Mouse (Mus musculus): ENCODE measurements around the gene Rtkn2. TPM values are rescaled to one million over a fixed set of nuclear protein-coding genes. Genes with fewer than 3 reads are reported as not detected.
"Not testable (repeated sequence)": the region's sequence is repeated elsewhere in the genome, so short reads cannot be mapped to it uniquely, and the experiment has no call there.

Rtkn2 gene
- polyA plus RNA-seq, 1 experiment from 2014 or later: 5.2 TPM

- Histone ChIP-seq H3K27ac (peak overlapping the region; percentile 40; the same call in 1 of the 2 replicates), H3K4me2 (no peak overlapping the region), H3K9ac (no peak overlapping the region), H3K9me3 (no peaks in the 10 kb centered on the region), H3K4me3 (replicated peaks) (no peak overlapping the region), H3K4me1 (peaks cover 11% of the 10 kb centered on the region; the same call in 1 of the 2 replicates), H3K27me3 (replicated peaks) (no peaks in the 10 kb centered on the region), H3K36me3 (peaks cover 7% of the 10 kb centered on the region; the same call in 1 of the 2 replicates)
- WGBS: 56% methylated on average over 15 of the region's 15 CpGs
- ATAC-seq (ENCODE audit: insufficient read depth, low FRiP score, low read depth): no peak
Observed at GRCm38 (mm10) chr10:68089435-68090196, 110.2 kb downstream of the Rtkn2 start.

DNA sequence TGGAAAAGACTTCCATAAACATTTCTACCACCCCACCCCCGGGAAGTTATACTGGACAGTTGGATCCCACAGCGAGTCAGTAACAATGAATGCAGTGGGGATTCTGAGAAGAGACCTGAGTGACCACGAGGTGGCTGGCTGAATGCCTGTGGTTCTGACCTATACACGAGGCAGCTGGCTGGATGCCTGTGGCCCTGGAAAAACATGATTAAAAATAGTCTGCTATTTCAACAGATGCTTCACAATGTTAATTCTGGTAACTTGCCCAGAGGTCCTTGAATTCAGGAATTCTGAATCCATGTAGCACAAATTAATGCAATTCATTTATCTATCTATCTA, 110.8 kb downstream of the Rtkn2 start:
- ATAC-seq (ENCODE audit: insufficient read depth, low FRiP score, low read depth): no peak; the same call in 1 of the 2 replicates
- Histone ChIP-seq H3K9ac (no peak overlapping the region), H3K27me3 (replicated peaks) (no peaks in the 10 kb centered on the region), H3K4me1 (peaks cover 11% of the 10 kb centered on the region; the same call in 1 of the 2 replicates), H3K36me3 (peaks cover 12% of the 10 kb centered on the region; the same call in 1 of the 2 replicates), H3K4me3 (replicated peaks) (no peak overlapping the region), H3K27ac (peak overlapping the region; percentile 40; the same call in 1 of the 2 replicates), H3K4me2 (no peak overlapping the region), H3K9me3 (no peaks in the 10 kb centered on the region)
- 31% methylated on average over 4 of the region's 4 CpGs for WGBS

- Histone ChIP-seq H3K9me3 (no peaks in the 10 kb centered on the region), H3K4me1 (peaks cover 11% of the 10 kb centered on the region; the same call in 1 of the 2 replicates), H3K9ac (no peak overlapping the region), H3K27me3 (replicated peaks) (no peaks in the 10 kb centered on the region), H3K4me2 (no peak overlapping the region), H3K36me3 (peaks cover 16% of the 10 kb centered on the region; the same call in 1 of the 2 replicates), H3K4me3 (replicated peaks) (no peak overlapping the region), H3K27ac (peak overlapping the region; percentile 44; the same call in 1 of the 2 replicates)
- WGBS: 40% methylated on average over 3 of the region's 3 CpGs
- ATAC-seq (ENCODE audit: insufficient read depth, low FRiP score, low read depth): no peak
Observed at GRCm38 (mm10) chr10:68090544-68090943, 111.2 kb downstream of the Rtkn2 start.

DNA sequence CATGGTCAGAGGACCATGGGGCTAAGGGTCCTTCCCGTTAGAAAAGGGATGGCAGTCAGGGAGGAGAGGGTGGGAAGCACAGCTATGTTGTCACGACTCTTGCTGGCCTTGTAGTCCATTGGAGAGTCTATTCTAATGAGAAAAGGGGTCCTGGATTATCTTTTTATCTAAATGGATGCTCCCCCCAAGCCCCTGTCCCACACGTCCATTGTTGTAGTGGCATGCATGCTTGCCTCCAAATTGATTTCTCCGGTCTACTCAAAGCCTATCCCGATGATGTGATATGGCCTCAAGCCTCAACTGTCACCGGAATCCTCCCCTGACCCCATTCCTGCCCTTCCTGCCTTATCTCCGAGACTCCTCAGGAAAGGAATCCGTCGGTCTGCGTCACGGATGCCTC, 111.6 kb downstream of the Rtkn2 start:
- Histone ChIP-seq H3K9ac (no peak overlapping the region), H3K9me3 (no peaks in the 10 kb centered on the region), H3K36me3 (peaks cover 17% of the 10 kb centered on the region; the same call in 1 of the 2 replicates), H3K4me1 (peaks cover 11% of the 10 kb centered on the region; the same call in 1 of the 2 replicates), H3K4me3 (replicated peaks) (no peak overlapping the region), H3K27me3 (replicated peaks) (no peaks in the 10 kb centered on the region), H3K27ac (peak overlapping the region; percentile 44; the same call in 1 of the 2 replicates), H3K4me2 (no peak overlapping the region)
- ATAC-seq (ENCODE audit: insufficient read depth, low FRiP score, low read depth): no peak
- WGBS: 72% methylated on average over 11 of the region's 11 CpGs

DNA sequence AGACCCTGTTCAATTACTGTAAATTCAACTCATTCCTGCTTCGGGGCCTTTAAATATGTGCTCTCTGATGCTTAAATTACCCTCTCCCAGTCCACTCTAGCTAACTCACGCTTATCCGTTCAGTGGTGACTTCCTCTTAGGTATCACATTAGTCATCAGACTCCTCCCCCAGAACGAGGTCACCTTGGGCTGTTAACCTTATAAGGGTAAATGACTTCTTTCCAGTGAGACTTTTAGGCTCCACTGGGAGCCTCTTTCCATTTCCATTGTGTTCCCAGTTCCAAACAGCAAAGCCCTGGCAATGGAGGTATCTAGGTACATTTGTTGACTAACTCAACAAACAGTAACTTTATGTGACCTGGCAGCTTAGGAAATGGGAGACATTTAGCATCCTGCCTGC, 112.5 kb downstream of the Rtkn2 start:
- no peak overlapping the region for H3K27ac ChIP-seq
- H3K4me2 ChIP-seq: no peak overlapping the region
- H3K36me3 ChIP-seq: peaks cover 21% of the 10 kb centered on the region
- no peaks in the 10 kb centered on the region for H3K27me3 ChIP-seq (replicated peaks)
- no peak for ATAC-seq (ENCODE audit: insufficient read depth, low FRiP score, low read depth)
- no peaks in the 10 kb centered on the region for H3K9me3 ChIP-seq
- WGBS: 71% methylated on average over 4 of the region's 4 CpGs
- peaks cover 11% of the 10 kb centered on the region; the same call in 1 of the 2 replicates for H3K4me1 ChIP-seq
- H3K9ac ChIP-seq: no peak overlapping the region
- H3K4me3 ChIP-seq (replicated peaks): no peak overlapping the region

- no peaks in the 10 kb centered on the region for H3K27me3 ChIP-seq (replicated peaks)
- no peak overlapping the region for H3K27ac ChIP-seq
- peaks cover 38% of the 10 kb centered on the region for H3K36me3 ChIP-seq
- no peak overlapping the region for H3K9ac ChIP-seq
- no peak for ATAC-seq (ENCODE audit: insufficient read depth, low FRiP score, low read depth)
- WGBS: 77% methylated on average over 3 of the region's 3 CpGs
- H3K4me3 ChIP-seq (replicated peaks): no peak overlapping the region
- 0 out of 2 replicates have a peak, but pooled peaks cover 11% of the 10 kb centered on the region for H3K4me1 ChIP-seq
- H3K9me3 ChIP-seq: no peaks in the 10 kb centered on the region
- H3K4me2 ChIP-seq: no peak overlapping the region
Observed at GRCm38 (mm10) chr10:68093496-68093895, 114.1 kb downstream of the Rtkn2 start.

- Histone ChIP-seq H3K27ac (no peak overlapping the region), H3K9me3 (no peaks in the 10 kb centered on the region), H3K4me3 (replicated peaks) (no peak overlapping the region), H3K4me1 (0 out of 2 replicates have a peak, but pooled peaks cover 6% of the 10 kb centered on the region), H3K36me3 (peaks cover 40% of the 10 kb centered on the region), H3K9ac (no peak overlapping the region), H3K4me2 (no peak overlapping the region), H3K27me3 (replicated peaks) (no peaks in the 10 kb centered on the region)
- ATAC-seq (ENCODE audit: insufficient read depth, low FRiP score, low read depth): no peak
- 80% methylated on average over 2 of the region's 2 CpGs for WGBS
Observed at GRCm38 (mm10) chr10:68095136-68095535, 115.8 kb downstream of the Rtkn2 start.

DNA sequence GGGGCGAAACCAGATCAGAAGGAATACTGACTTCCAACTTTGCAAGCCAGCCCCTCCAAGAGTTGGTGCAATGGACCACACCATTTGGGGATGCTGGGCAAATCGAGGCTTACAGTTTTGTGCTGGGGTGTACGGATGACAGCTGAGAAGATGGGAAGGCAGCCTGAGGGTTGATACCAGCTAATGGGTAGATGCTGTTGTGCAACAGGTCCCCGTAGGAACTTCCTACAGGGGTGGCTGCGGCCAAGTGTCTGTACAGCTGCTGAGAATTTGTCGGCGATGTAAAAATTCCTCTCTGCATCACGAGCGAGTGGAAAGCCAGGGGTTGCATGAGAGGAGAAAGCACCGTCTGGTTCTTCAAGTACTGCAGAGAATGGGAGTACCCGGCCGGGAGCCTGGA, 117.0 kb downstream of the Rtkn2 start:
- no peaks in the 10 kb centered on the region for H3K27me3 ChIP-seq (replicated peaks)
- no peaks in the 10 kb centered on the region for H3K9me3 ChIP-seq
- no peak overlapping the region for H3K27ac ChIP-seq
- WGBS: 94% methylated on average over 12 of the region's 12 CpGs
- no peak overlapping the region for H3K4me3 ChIP-seq (replicated peaks)
- H3K4me2 ChIP-seq: no peak overlapping the region
- no peaks in the 10 kb centered on the region for H3K4me1 ChIP-seq
- H3K9ac ChIP-seq: no peak overlapping the region
- no peak for ATAC-seq (ENCODE audit: insufficient read depth, low FRiP score, low read depth)
- peaks cover 46% of the 10 kb centered on the region for H3K36me3 ChIP-seq

DNA sequence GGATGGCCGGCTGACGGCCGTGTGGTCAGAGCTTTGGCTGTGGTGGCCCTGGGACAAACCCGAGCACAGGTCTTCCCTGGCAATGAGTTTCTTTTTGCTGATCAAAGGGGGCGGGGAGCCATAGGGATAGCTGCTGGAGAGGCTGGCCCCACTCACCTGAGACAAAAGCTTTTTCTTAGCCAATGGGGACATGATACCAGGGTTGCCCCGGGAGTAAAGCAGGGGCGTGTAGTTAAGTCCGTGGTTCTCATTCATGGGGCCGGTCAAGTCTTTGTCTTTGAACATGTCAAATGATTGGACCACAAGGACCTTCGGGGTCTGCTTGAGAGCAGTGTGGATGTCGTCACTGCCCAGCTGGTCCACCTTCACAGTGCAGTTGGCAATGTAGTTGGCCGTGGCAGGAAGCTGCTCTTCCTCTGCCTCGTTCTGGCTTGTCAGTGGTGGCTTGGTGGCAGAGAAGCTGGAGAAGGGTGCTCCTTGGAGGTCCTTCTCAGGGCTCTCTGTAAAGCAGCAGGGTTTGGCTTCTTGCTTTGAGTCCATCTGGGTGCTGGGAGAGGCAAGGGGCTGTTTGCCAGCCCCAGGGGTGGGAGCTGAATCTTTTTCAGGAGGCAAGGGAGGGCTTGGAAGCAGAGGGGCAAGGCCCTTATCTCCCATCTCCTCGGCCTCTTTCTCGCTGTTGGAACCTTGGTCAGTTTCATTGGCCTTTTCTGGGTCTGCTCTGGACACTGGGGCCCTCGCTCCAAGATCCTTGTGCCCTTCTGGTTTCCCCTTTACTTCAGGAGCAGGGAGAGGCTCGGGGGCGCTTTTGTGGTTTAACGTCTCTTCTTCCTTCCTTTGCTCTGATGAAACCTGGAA, 118.7 kb downstream of the Rtkn2 start:
- Histone ChIP-seq H3K4me1 (no peaks in the 10 kb centered on the region), H3K27ac (no peak overlapping the region), H3K4me2 (no peak overlapping the region), H3K4me3 (replicated peaks) (no peak overlapping the region), H3K36me3 (peaks cover 43% of the 10 kb centered on the region), H3K9me3 (no peaks in the 10 kb centered on the region), H3K27me3 (replicated peaks) (no peaks in the 10 kb centered on the region), H3K9ac (no peak overlapping the region)
- WGBS: 90% methylated on average over 19 of the region's 19 CpGs
- no peak for ATAC-seq (ENCODE audit: insufficient read depth, low FRiP score, low read depth)

GRCm38 (mm10) chr10:68099801-68100200, 120.4 kb downstream of the Rtkn2 start:
- not testable (repeated sequence) for H3K9ac ChIP-seq; H3K4me1 ChIP-seq; ATAC-seq (ENCODE audit: insufficient read depth, low FRiP score, low read depth); H3K27me3 ChIP-seq (replicated peaks); H3K4me2 ChIP-seq; H3K27ac ChIP-seq; H3K4me3 ChIP-seq (replicated peaks); H3K9me3 ChIP-seq
- 91% methylated on average over 7 of the region's 7 CpGs for WGBS
- H3K36me3 ChIP-seq: peaks cover 38% of the 10 kb centered on the region

GRCm38 (mm10) chr10:68100506-68100905, 121.1 kb downstream of the Rtkn2 start:
- no peak for ATAC-seq (ENCODE audit: insufficient read depth, low FRiP score, low read depth)
- Histone ChIP-seq H3K4me2 (no peak overlapping the region), H3K9ac (no peak overlapping the region), H3K36me3 (peaks cover 31% of the 10 kb centered on the region), H3K4me1 (peaks cover 16% of the 10 kb centered on the region), H3K4me3 (replicated peaks) (no peak overlapping the region), H3K27ac (no peak overlapping the region), H3K27me3 (replicated peaks) (no peaks in the 10 kb centered on the region), H3K9me3 (no peaks in the 10 kb centered on the region)
- 68% methylated on average over 8 of the region's 8 CpGs for WGBS

DNA sequence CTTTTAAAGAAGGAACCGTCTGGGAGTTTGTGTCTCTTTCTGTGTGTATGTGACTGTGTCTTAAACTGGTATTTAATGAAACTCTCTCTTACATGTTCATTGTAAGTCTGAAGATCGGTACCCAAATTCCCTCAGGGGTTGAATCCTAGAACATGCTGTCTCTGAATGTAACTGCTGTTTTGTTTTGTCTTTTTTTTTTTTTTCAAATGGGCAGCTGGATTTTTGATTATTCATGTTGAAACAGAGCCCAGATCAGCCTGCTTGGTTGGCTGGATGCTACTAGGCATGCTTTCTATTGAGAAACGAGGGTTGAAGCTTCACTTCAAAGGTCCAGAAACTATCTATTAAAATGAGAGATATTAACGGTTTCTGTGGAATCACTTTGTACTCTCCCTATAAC, 121.9 kb downstream of the Rtkn2 start:
- no peak for ATAC-seq (ENCODE audit: insufficient read depth, low FRiP score, low read depth)
- Histone ChIP-seq H3K36me3 (peaks cover 30% of the 10 kb centered on the region), H3K9me3 (no peaks in the 10 kb centered on the region), H3K27me3 (replicated peaks) (no peaks in the 10 kb centered on the region), H3K4me2 (no peak overlapping the region), H3K4me3 (replicated peaks) (no peak overlapping the region), H3K27ac (no peak overlapping the region), H3K4me1 (peaks cover 17% of the 10 kb centered on the region), H3K9ac (no peak overlapping the region)
- 70% methylated on average over 4 of the region's 4 CpGs for WGBS
